Mouse (Mus musculus): ENCODE measurements around the gene Spock1. TPM values are rescaled to one million over a fixed set of nuclear protein-coding genes. Genes with fewer than 3 reads are reported as not detected.

Gene Spock1
- polyA plus RNA-seq, 1 experiment = 0.23 TPM

DNA sequence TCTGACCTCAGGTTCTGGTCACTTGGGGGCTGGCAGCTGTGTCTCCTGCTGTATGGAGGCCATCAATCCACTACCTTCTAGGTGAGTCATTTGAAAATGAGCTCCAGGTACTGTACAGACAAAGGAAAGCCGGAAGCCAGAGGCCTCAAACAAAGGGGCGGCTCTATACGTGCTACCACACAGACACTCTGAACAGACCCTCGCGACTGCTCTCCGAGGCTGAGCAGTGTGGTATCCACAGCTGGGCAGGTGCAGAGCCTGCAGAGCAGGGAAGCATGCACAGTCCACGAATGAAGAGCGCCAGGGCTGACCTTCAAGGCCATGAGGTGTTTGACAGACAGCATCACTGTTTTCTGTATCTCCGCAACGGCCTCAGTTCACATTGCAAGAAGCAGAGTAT is 55.0 kb downstream of the Spock1 start:
- no peaks in the 10 kb centered on the region for H3K4me1 ChIP-seq (ENCODE audit: control insufficient read depth, insufficient read depth, low read length)
- TF ChIP-seq POLR2A (IDR thresholded peaks at IDR 0.05; ENCODE audit: low read depth, low read length) (no peak), CTCF (IDR thresholded peaks at IDR 0.05; ENCODE audit: borderline replicate concordance, insufficient read depth, low read length) (no peak)
- no peak overlapping the region for H3K27ac ChIP-seq (ENCODE audit: insufficient read depth, low read length)
- H3K4me3 ChIP-seq (ENCODE audit: insufficient read depth, low read length) = no peak overlapping the region

DNA sequence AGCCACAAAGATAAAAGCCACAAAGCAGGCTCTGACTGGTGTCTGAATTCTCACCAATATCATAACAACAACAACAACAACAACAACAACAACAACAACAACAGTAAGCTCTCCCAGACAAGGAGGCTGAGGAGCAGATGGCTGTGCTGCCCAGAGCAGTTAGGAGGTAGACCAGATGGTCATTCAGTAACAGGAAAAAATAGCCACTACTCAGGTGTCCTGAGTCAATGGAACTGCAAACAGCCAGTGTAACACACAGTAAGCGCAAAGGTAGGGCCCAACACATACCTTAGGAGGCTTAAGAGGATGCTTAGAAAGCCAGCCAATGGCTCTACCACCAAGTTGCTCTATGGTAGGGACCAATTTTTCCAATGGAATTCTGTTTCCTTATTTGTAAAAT is 59.2 kb downstream of the Spock1 start:
- TF ChIP-seq CTCF (IDR thresholded peaks at IDR 0.05; ENCODE audit: borderline replicate concordance, insufficient read depth, low read length) (no peak), POLR2A (IDR thresholded peaks at IDR 0.05; ENCODE audit: low read depth, low read length) (no peak)
- Histone ChIP-seq H3K27ac (ENCODE audit: insufficient read depth, low read length) (no peak overlapping the region), H3K4me3 (ENCODE audit: insufficient read depth, low read length) (no peak overlapping the region), H3K4me1 (ENCODE audit: control insufficient read depth, insufficient read depth, low read length) (no peaks in the 10 kb centered on the region)

DNA sequence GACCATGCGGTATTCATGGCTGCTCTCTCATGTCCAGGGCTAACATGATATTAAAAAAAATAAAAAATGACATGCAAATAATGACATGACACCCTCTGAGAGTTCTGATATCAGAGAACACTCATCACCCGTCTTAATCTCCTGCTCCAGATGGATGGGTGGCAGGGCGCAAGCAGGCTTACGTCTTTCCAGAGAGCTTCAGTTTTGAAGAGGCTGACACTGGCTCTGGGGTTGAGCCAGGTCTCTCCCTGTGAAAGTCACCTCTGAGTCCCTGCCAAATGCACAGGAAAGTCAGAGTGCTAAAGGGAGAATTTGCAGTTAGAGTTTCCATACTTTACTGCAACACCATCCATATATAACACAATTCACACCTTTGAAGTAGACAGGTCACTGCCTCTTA is 61.0 kb downstream of the Spock1 start:
- H3K4me3 ChIP-seq (ENCODE audit: insufficient read depth, low read length) = no peak overlapping the region
- no peak for TF ChIP-seq CTCF (IDR thresholded peaks at IDR 0.05; ENCODE audit: borderline replicate concordance, insufficient read depth, low read length)
- TF ChIP-seq POLR2A (IDR thresholded peaks at IDR 0.05; ENCODE audit: low read depth, low read length) = no peak
- H3K4me1 ChIP-seq (ENCODE audit: control insufficient read depth, insufficient read depth, low read length) = no peaks in the 10 kb centered on the region
- H3K27ac ChIP-seq (ENCODE audit: insufficient read depth, low read length) = no peak overlapping the region

DNA sequence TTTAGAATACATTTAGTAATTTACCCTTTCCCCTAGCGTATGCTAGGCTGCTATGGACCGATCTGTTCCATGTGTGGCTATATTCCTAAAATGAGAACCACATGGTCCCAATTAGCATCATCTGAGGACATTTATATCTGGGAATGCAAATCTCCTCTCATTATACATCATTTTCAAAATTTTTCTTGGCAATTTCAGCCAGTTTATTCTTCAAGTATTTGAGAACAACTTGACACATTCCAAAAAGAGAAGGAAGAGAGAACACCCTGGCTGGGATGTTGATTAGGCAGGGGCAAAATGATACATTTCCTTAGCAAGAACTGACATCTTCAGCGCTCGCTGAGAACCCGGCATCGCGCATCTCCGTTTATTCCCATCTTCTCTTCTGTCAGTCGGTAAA is 61.7 kb downstream of the Spock1 start:
- Histone ChIP-seq H3K4me1 (ENCODE audit: control insufficient read depth, insufficient read depth, low read length) (no peaks in the 10 kb centered on the region), H3K4me3 (ENCODE audit: insufficient read depth, low read length) (no peak overlapping the region), H3K27ac (ENCODE audit: insufficient read depth, low read length) (no peak overlapping the region)
- TF ChIP-seq CTCF (IDR thresholded peaks at IDR 0.05; ENCODE audit: borderline replicate concordance, insufficient read depth, low read length) (no peak), POLR2A (IDR thresholded peaks at IDR 0.05; ENCODE audit: low read depth, low read length) (no peak)

DNA sequence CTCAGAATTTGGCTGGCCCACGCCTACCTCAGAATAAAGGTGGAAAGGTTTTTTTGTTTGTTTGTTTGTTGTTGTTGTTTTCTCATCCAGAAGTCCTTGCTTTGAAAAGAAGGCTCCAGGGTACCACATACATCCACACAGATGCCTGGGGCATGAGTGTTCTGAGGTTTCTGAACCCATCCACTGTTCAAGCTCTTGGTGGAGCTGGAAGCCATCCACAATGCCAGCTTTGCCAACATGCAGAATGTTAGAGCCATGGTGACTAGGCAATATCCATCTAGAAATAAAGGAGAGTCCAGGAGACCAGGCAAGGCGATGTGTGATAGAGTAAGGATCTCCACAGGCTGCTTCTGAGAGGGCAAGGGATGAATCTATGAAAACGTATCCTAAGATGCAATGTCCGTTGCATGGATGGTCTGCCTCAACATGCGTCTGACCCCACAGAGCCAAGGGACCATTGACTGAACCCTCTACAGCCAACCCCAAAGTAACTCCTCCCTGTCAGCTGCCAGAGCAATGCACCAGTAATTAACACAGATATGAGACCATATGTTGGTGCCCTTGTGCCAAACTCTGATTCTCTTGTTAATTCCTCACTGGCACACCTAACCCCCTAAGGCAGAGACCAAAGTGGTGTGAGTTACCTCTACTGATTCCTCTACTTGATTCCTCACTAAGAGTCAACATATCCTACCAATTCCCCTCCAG is 66.8 kb downstream of the Spock1 start:
- H3K27ac ChIP-seq (ENCODE audit: insufficient read depth, low read length) = no peak overlapping the region
- no peak overlapping the region for H3K4me3 ChIP-seq (ENCODE audit: insufficient read depth, low read length)
- H3K4me1 ChIP-seq (ENCODE audit: control insufficient read depth, insufficient read depth, low read length) = no peaks in the 10 kb centered on the region
- no peak for TF ChIP-seq CTCF (IDR thresholded peaks at IDR 0.05; ENCODE audit: borderline replicate concordance, insufficient read depth, low read length)
- no peak for TF ChIP-seq POLR2A (IDR thresholded peaks at IDR 0.05; ENCODE audit: low read depth, low read length)

DNA sequence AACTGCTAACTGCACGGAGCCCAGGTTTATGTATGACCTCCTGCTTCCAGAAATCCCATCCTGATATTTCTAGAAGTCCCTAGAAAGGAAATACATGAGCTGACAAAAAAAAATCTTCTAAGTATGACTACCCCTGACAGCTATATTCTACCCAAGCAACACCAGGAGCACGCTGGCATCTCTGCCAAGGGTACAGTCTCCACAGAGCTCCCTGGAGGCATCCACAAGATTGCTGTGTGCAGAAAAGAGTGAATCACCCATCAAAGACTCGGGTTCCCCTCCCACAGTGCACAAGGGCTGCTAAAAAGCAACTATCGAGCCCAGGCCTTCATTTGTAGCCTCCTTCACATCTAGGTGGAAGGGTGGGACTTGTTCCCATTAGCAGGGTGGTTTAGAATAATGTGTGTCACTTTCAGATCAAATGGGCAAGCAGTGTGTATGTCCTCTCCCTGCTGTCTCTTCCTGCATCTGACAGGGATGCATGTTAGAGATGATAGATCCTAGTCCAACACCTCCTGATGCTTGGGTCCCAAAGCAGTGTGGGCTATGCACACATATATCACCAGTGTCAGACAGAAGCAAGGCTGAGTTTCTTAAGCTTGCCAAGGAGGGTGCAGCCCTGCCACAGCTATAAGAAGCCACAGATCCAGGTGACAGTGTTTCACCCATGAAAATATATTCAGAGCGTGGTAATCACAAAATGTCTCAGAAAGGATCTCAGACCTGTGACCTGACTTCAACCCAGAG is 70.3 kb downstream of the Spock1 start:
- no peak for TF ChIP-seq CTCF (IDR thresholded peaks at IDR 0.05; ENCODE audit: borderline replicate concordance, insufficient read depth, low read length)
- TF ChIP-seq POLR2A (IDR thresholded peaks at IDR 0.05; ENCODE audit: low read depth, low read length) = no peak
- Histone ChIP-seq H3K27ac (ENCODE audit: insufficient read depth, low read length) (no peak overlapping the region), H3K4me3 (ENCODE audit: insufficient read depth, low read length) (no peak overlapping the region), H3K4me1 (ENCODE audit: control insufficient read depth, insufficient read depth, low read length) (no peaks in the 10 kb centered on the region)

DNA sequence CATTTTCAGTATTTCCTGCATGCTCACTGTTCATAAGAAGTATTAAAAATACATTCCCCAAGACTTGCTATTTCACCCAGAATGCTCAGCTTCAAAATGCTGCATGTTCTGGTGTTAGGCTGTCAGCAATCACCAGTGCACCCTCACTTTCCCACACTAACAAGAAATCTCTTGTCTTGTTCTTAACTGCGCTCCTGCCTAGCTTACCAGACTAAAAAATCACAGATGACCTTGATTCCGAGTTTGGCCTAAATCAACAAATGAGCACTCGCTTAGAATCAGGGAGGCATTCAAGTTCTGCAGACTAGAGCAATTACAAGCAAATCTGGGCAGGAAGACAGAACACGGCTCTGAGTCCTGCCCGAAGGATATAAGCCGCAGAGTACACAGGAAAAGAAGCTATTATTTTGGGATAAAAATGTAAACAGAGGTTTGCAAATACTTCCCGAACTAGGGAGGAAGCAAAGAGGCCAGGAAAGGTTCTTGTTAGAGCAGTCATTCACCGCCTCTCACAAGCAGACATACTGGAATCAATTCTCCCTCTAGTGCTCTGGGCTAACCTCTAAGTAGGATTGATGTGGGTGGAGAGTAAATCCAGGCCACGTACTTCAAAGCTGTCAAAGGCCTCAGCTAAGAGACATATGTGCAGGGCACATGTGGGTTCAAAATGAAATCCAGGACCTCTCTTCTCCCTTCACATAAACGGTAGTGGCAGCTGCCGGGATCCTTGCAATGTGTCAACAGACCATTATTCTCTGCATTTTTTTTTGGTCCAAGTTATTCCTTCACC is 76.6 kb downstream of the Spock1 start:
- H3K4me3 ChIP-seq (ENCODE audit: insufficient read depth, low read length) = no peak overlapping the region
- no peak overlapping the region for H3K27ac ChIP-seq (ENCODE audit: insufficient read depth, low read length)
- no peak for TF ChIP-seq CTCF (IDR thresholded peaks at IDR 0.05; ENCODE audit: borderline replicate concordance, insufficient read depth, low read length)
- no peak for TF ChIP-seq POLR2A (IDR thresholded peaks at IDR 0.05; ENCODE audit: low read depth, low read length)
- H3K4me1 ChIP-seq (ENCODE audit: control insufficient read depth, insufficient read depth, low read length) = no peaks in the 10 kb centered on the region

DNA sequence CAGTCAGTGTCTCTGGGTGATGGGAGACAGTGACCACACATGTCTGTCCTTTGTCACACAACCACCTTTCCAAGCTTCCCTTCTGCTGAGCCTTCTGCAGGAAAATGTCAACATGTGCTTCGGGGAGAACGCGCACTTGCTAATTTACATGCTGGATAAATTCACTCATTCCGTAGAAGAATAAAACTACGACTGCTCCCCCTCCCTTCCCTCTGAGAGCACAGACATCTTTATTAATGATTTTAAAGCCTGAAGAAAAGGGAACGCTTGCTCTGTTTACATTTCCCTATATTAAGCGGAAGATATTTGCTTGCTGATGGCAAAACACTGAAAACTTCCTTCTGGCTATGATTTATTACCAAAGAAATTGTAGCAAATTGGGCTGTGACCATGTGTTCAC is 77.2 kb downstream of the Spock1 start:
- H3K27ac ChIP-seq (ENCODE audit: insufficient read depth, low read length) = no peak overlapping the region
- no peak for TF ChIP-seq POLR2A (IDR thresholded peaks at IDR 0.05; ENCODE audit: low read depth, low read length)

DNA sequence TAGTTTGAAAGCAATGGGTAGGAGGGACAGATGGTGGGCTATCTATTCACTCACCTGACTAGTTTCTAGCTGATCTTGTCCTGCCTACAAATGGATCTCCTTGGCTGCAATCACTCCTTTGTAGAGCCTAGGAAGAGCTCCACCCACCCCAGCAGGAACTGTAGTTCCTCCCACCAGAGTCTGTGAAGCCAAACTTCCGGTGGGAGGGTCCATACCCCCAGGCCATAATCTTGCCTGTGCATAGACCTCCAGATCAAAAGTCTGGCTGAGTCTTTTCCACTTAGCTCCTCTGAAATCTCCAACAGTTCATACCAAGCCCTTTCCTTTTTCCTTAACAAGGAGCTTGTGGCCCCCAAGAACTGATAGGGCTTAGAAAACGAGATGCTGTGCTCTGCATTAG is 78.0 kb downstream of the Spock1 start:
- no peaks in the 10 kb centered on the region for H3K4me1 ChIP-seq (ENCODE audit: control insufficient read depth, insufficient read depth, low read length)
- TF ChIP-seq POLR2A (IDR thresholded peaks at IDR 0.05; ENCODE audit: low read depth, low read length) (no peak), CTCF (IDR thresholded peaks at IDR 0.05; ENCODE audit: borderline replicate concordance, insufficient read depth, low read length) (no peak)
- no peak overlapping the region for H3K27ac ChIP-seq (ENCODE audit: insufficient read depth, low read length)
- no peak overlapping the region for H3K4me3 ChIP-seq (ENCODE audit: insufficient read depth, low read length)

More for the DNA sequence above, 77.2 kb downstream of the Spock1 start:
- no peaks in the 10 kb centered on the region for H3K4me1 ChIP-seq (ENCODE audit: control insufficient read depth, insufficient read depth, low read length)
- H3K4me3 ChIP-seq (ENCODE audit: insufficient read depth, low read length) = no peak overlapping the region

DNA sequence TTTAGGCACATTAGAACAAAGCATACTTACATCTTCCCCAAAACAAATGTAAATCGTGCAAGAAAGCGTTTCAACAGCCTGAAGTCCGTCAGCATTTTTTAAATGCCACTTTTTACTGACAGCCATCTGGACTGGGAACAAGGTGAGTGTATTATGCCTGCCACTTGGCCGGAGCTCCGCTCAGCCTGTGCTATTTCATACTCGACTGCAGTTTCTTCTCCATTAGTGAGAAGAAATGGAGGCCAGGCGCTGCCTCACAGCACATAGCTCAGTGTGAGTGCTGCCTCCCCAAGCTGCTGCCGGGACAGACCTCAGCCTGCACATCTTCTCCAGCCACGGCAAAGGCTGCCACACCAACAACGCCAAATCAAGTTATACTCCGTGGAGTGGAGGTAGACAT is 91.9 kb downstream of the Spock1 start:
- TF ChIP-seq CTCF (IDR thresholded peaks at IDR 0.05; ENCODE audit: borderline replicate concordance, insufficient read depth, low read length) (no peak), POLR2A (IDR thresholded peaks at IDR 0.05; ENCODE audit: low read depth, low read length) (no peak)
- Histone ChIP-seq H3K27ac (ENCODE audit: insufficient read depth, low read length) (no peak overlapping the region), H3K4me1 (ENCODE audit: control insufficient read depth, insufficient read depth, low read length) (no peaks in the 10 kb centered on the region), H3K4me3 (ENCODE audit: insufficient read depth, low read length) (no peak overlapping the region)
